Mouse (Mus musculus) inflammation-experienced regulatory T-cells (primary cell): ENCODE data around the gene Sgta. TPM values are rescaled to one million over a fixed set of nuclear protein-coding genes. Genes with fewer than 3 reads are reported as not detected.

Experiments used
- polyA plus RNA-seq, 2 experiments: library from polyadenylated mRNA; unstranded; fragments of 100-300 nt; shearing (Covaris generic); gene quantifications; one replicate each; pipeline ENCODE4 v1.2.1; 2017

Sgta gene
- 100 to 1,000 TPM; 101 to 111 TPM for polyA plus RNA-seq

GRCm38 (mm10) chr10:81059603-81060543, at the start of gene Sgta:
Sgta (minus strand) TSS chr10:81060181.

GRCm38 (mm10) chr10:81105565-81106112, 45.7 kb upstream of the Sgta start, which contains the start of gene Map2k2:
Map2k2 (plus strand) TSS chr10:81105915.

GRCm38 (mm10) chr10:81069836-81070235, 9.9 kb upstream of the Sgta start, which contains the start of gene Thop1:
Thop1 (plus strand) TSS chr10:81070035.

GRCm38 (mm10) chr10:81036988-81037580, 22.9 kb downstream of the Sgta start, which contains the start of gene Slc39a3:
Slc39a3 (minus strand) TSS chr10:81037426.

GRCm38 (mm10) chr10:81025639-81026275, 34.2 kb downstream of the Sgta start, which contains the start of gene Diras1:
Diras1 (minus strand) TSS chr10:81025662.

GRCm38 (mm10) chr10:81014393-81015384, 45.3 kb downstream of the Sgta start, which contains the start of gene Gng7:
Gng7 (minus strand) TSS chr10:81014945.

Other genes with a start within 250 kb of the Sgta start
- 1 to 10 TPM in 1 of 2 experiments, not detected in 1; 1.4 TPM for gene Jsrp1, start 246.7 kb downstream of the Sgta start, polyA plus RNA-seq
- 1,000 to 10,000 TPM; 1,795 to 1,959 TPM for gene Oaz1, start 233.5 kb downstream of the Sgta start, polyA plus RNA-seq
- gene Lingo3, start 216.1 kb downstream of the Sgta start, polyA plus RNA-seq = under 1 TPM; 0.14 to 0.66 TPM
- gene Lsm7, start 205.0 kb downstream of the Sgta start, polyA plus RNA-seq = 100 to 1,000 TPM; 146 to 150 TPM
- 10 to 100 TPM; 30.1 to 44.5 TPM for gene Sppl2b, start 204.9 kb downstream of the Sgta start, polyA plus RNA-seq
- under 1 TPM; 0.07 to 0.61 TPM for gene Tmprss9, start 188.3 kb downstream of the Sgta start, polyA plus RNA-seq
- gene Timm13, start 159.2 kb downstream of the Sgta start, polyA plus RNA-seq = 100 to 1,000 TPM; 183 to 221 TPM
- 10 to 100 TPM; 17.1 to 18.9 TPM for gene Lmnb2, start 141.9 kb downstream of the Sgta start, polyA plus RNA-seq
- gene Gadd45b, start 130.1 kb downstream of the Sgta start, polyA plus RNA-seq = 10 to 100 TPM; 36.4 to 91.4 TPM
- under 1 TPM in 1 of 2 experiments, not detected in 1; 0.66 TPM for gene Gng7, start 45.2 kb downstream of the Sgta start, polyA plus RNA-seq
- gene Diras1, start 34.5 kb downstream of the Sgta start, polyA plus RNA-seq = 1 to 10 TPM in 1 of 2 experiments, under 1 TPM in 1; 0.36 to 2.3 TPM
- 10 to 100 TPM; 13.2 to 17.6 TPM for gene Slc39a3, start 22.8 kb downstream of the Sgta start, polyA plus RNA-seq
- 1 to 10 TPM; 8.4 to 9.8 TPM for gene Thop1, start 9.9 kb upstream of the Sgta start, polyA plus RNA-seq
- 1 to 10 TPM in 1 of 2 experiments, not detected in 1; 3.7 TPM for gene Creb3l3, start 38.7 kb upstream of the Sgta start, polyA plus RNA-seq
- 100 to 1,000 TPM; 173 to 181 TPM for gene Map2k2, start 45.7 kb upstream of the Sgta start, polyA plus RNA-seq
- gene Zbtb7a, start 75.0 kb upstream of the Sgta start, polyA plus RNA-seq = 10 to 100 TPM; 80.7 to 89.3 TPM
- gene Pias4, start 107.7 kb upstream of the Sgta start, polyA plus RNA-seq = 10 to 100 TPM; 47.9 to 52.2 TPM
- 100 to 1,000 TPM; 560 to 709 TPM for gene Eef2, start 116.5 kb upstream of the Sgta start, polyA plus RNA-seq
- 100 to 1,000 TPM in 1 of 2 experiments, 10 to 100 TPM in 1; 79.0 to 108 TPM for gene Dapk3, start 122.8 kb upstream of the Sgta start, polyA plus RNA-seq
- gene 4930442H23Rik, start 123.7 kb upstream of the Sgta start, polyA plus RNA-seq = under 1 TPM in 1 of 2 experiments, not detected in 1; 0.19 TPM
- 1 to 10 TPM in 1 of 2 experiments, under 1 TPM in 1; 0.34 to 3.1 TPM for gene Nmrk2, start 141.9 kb upstream of the Sgta start, polyA plus RNA-seq
- gene Atcay, start 170.7 kb upstream of the Sgta start, polyA plus RNA-seq = 1 to 10 TPM; 1.6 to 5.6 TPM
- gene Zfr2, start 173.0 kb upstream of the Sgta start, polyA plus RNA-seq = 1 to 10 TPM; 7.6 TPM
- 100 to 1,000 TPM in 1 of 2 experiments, 10 to 100 TPM in 1; 57.1 to 143 TPM for gene Matk, start 192.8 kb upstream of the Sgta start, polyA plus RNA-seq
- gene Mrpl54, start 206.8 kb upstream of the Sgta start, polyA plus RNA-seq = 10 to 100 TPM; 81.0 to 96.1 TPM
- gene Apba3, start 206.8 kb upstream of the Sgta start, polyA plus RNA-seq = 10 to 100 TPM; 42.7 to 44.7 TPM
- 10 to 100 TPM; 19.3 to 24.9 TPM for gene Tjp3, start 231.4 kb upstream of the Sgta start, polyA plus RNA-seq
- gene Pip5k1c, start 232.8 kb upstream of the Sgta start, polyA plus RNA-seq = 10 to 100 TPM; 83.6 to 95.1 TPM